Mouse (Mus musculus): ENCODE data around the gene Tesk1. TPM values are rescaled to one million over a fixed set of nuclear protein-coding genes. Genes with fewer than 3 reads are reported as not detected.

The Tesk1 gene
- total and polyA plus RNA-seq, 3 experiments: 1.9 to 6.0 (median 4.5) TPM

GRCm38 (mm10) chr4:43417269-43418062 lies 24.3 kb upstream of the Tesk1 start:
- DNase-seq (ENCODE audit: extremely low read depth): no peak
- no peaks in the 10 kb centered on the region for H3K36me3 ChIP-seq (replicated peaks in 1 of 2; ENCODE audit: control insufficient read depth in 1 of 2, insufficient read depth in 1 of 2, low read length in 1 of 2)
- no peaks in the 10 kb centered on the region for H3K79me2 ChIP-seq (replicated peaks; ENCODE audit: control insufficient read depth, extremely low read depth, insufficient read depth, poor library complexity, severe bottlenecking)
- dilution Hi-C loops (cut with MboI; ENCODE audit: extremely low pct_ligation_motif_present, extremely low pct_unique_long_range_greater_than_20kb, low sequenced_read_pairs) (no loop called here), in situ Hi-C loops (cut with MboI; ENCODE audit: low pct_ligation_motif_present, low pct_unique_long_range_greater_than_20kb, low sequenced_read_pairs) (loop anchor here (25.0 kb wide), 1 partner anchor 330 kb away; no protein-coding TSS in a partner anchor)
- H3K9me3 ChIP-seq (replicated peaks; ENCODE audit: low read length): no peaks in the 10 kb centered on the region
- no peak overlapping the region for H3K27ac ChIP-seq (ENCODE audit: insufficient read depth, low read depth)
- H3K4me3 ChIP-seq (replicated peaks in 1 of 3; ENCODE audit: low read depth in 2 of 3, low read length in 2 of 3, poor library complexity in 1 of 3): no peak overlapping the region
- TF ChIP-seq RCOR1 (conservative IDR thresholded peaks at IDR 0.05; ENCODE audit: low read depth, low read length): no peak
- no peak for TF ChIP-seq USF2 (conservative IDR thresholded peaks at IDR 0.05; ENCODE audit: low read depth, low read length)
- no peak for TF ChIP-seq ETS1 (conservative IDR thresholded peaks at IDR 0.05; ENCODE audit: low read depth, low read length)
- no peak for TF ChIP-seq JUN (IDR thresholded peaks at IDR 0.05; ENCODE audit: insufficient read depth, low read depth, low read length)
- no peak for TF ChIP-seq TCF12 (IDR thresholded peaks at IDR 0.05; ENCODE audit: low read depth, low read length)
- TF ChIP-seq POLR2A (IDR thresholded peaks at IDR 0.05; ENCODE audit: low read depth, low read length): no peak
- TF ChIP-seq E2F4 (IDR thresholded peaks at IDR 0.05; ENCODE audit: insufficient replicate concordance, low read depth, low read length): no peak
- TF ChIP-seq SMC3 (IDR thresholded peaks at IDR 0.05; ENCODE audit: low read depth, low read length): no peak
- TF ChIP-seq IRF4 (IDR thresholded peaks at IDR 0.05; ENCODE audit: low read depth, low read length): no peak
- TF ChIP-seq HCFC1 (IDR thresholded peaks at IDR 0.05; ENCODE audit: low read depth, low read length): no peak
- no peak overlapping the region for H3K9ac ChIP-seq (ENCODE audit: insufficient read depth, low read depth)
- no peak overlapping the region for H3K4me2 ChIP-seq (ENCODE audit: insufficient read depth, low read depth, poor library complexity, severe bottlenecking)
- H3K4me1 ChIP-seq (ENCODE audit: control insufficient read depth in 1 of 2, insufficient read depth in 2 of 2): peaks cover 5 to 23% of the 10 kb centered on the region in 2 experiments
- peaks cover 22% of the 10 kb centered on the region for H3K27me3 ChIP-seq (replicated peaks)

- in situ Hi-C loops (cut with MboI; ENCODE audit: low pct_ligation_motif_present, low pct_unique_long_range_greater_than_20kb, low sequenced_read_pairs): loop anchor here (25.0 kb wide), 1 partner anchor 331 kb away; no protein-coding TSS in a partner anchor
- DNase-seq (ENCODE audit: extremely low read depth): no peak
- H3K4me1 ChIP-seq (ENCODE audit: control insufficient read depth in 1 of 2, insufficient read depth in 2 of 2): peaks cover 5 to 23% of the 10 kb centered on the region in 2 experiments
Measured at GRCm38 (mm10) chr4:43418450-43418849, 23.3 kb upstream of the Tesk1 start.

More at GRCm38 (mm10) chr4:43418450-43418849, 23.3 kb upstream of the Tesk1 start:
- Histone ChIP-seq H3K4me3 (replicated peaks in 1 of 3; ENCODE audit: low read depth in 2 of 3, low read length in 2 of 3, poor library complexity in 1 of 3) (no peak overlapping the region), H3K27me3 (replicated peaks) (peaks cover 27% of the 10 kb centered on the region), H3K9ac (ENCODE audit: insufficient read depth, low read depth) (no peak overlapping the region), H3K9me3 (replicated peaks; ENCODE audit: low read length) (no peaks in the 10 kb centered on the region), H3K4me2 (ENCODE audit: insufficient read depth, low read depth, poor library complexity, severe bottlenecking) (no peak overlapping the region), H3K79me2 (replicated peaks; ENCODE audit: control insufficient read depth, extremely low read depth, insufficient read depth, poor library complexity, severe bottlenecking) (no peaks in the 10 kb centered on the region), H3K27ac (ENCODE audit: insufficient read depth, low read depth) (no peak overlapping the region), H3K36me3 (replicated peaks in 1 of 2; ENCODE audit: control insufficient read depth in 1 of 2, insufficient read depth in 1 of 2, low read length in 1 of 2) (no peaks in the 10 kb centered on the region)
- dilution Hi-C loops (cut with MboI; ENCODE audit: extremely low pct_ligation_motif_present, extremely low pct_unique_long_range_greater_than_20kb, low sequenced_read_pairs): no loop called here
- no peak for TF ChIP-seq TBP (conservative IDR thresholded peaks at IDR 0.05; ENCODE audit: low read depth, low read length)
- no peak for TF ChIP-seq GABPA (IDR thresholded peaks at IDR 0.05; ENCODE audit: insufficient replicate concordance, low read depth, low read length)
- TF ChIP-seq HCFC1 (IDR thresholded peaks at IDR 0.05; ENCODE audit: low read depth, low read length): no peak
- TF ChIP-seq CHD1 (IDR thresholded peaks at IDR 0.05; ENCODE audit: low read depth, low read length): no peak
- TF ChIP-seq POLR2A (IDR thresholded peaks at IDR 0.05; ENCODE audit: low read depth, low read length): no peak
- no peak for TF ChIP-seq POLR2AphosphoS2 (IDR thresholded peaks at IDR 0.05; ENCODE audit: low read depth, low read length)
- no peak for TF ChIP-seq E2F4 (IDR thresholded peaks at IDR 0.05; ENCODE audit: insufficient replicate concordance, low read depth, low read length)
- no peak for TF ChIP-seq UBTF (IDR thresholded peaks at IDR 0.05; ENCODE audit: low read depth, low read length)
- no peak for TF ChIP-seq SMC3 (IDR thresholded peaks at IDR 0.05; ENCODE audit: low read depth, low read length)
- no peak for TF ChIP-seq MAFK (IDR thresholded peaks at IDR 0.05; ENCODE audit: insufficient replicate concordance, low read length)
- no peak for TF ChIP-seq USF1 (IDR thresholded peaks at IDR 0.05; ENCODE audit: low read depth, low read length)
- TF ChIP-seq SIN3A (IDR thresholded peaks at IDR 0.05; ENCODE audit: low read length): no peak
- no peak for TF ChIP-seq IRF4 (IDR thresholded peaks at IDR 0.05; ENCODE audit: low read depth, low read length)
- no peak for TF ChIP-seq ZMIZ1 (IDR thresholded peaks at IDR 0.05; ENCODE audit: low read depth, low read length)
- no peak for TF ChIP-seq MAZ (IDR thresholded peaks at IDR 0.05; ENCODE audit: low read depth, low read length)
- TF ChIP-seq ELF1 (IDR thresholded peaks at IDR 0.05; ENCODE audit: low read depth, low read length): no peak
- no peak for TF ChIP-seq ZKSCAN1 (IDR thresholded peaks at IDR 0.05; ENCODE audit: borderline replicate concordance, low read depth, low read length)
- TF ChIP-seq ETS1 (conservative IDR thresholded peaks at IDR 0.05; ENCODE audit: low read depth, low read length): no peak
- no peak for TF ChIP-seq USF2 (conservative IDR thresholded peaks at IDR 0.05; ENCODE audit: low read depth, low read length)
